Mouse (Mus musculus) frontal cortex, postnatal 36 days (tissue): ENCODE measurements around the gene Hlf.

Experiments
- DNase-seq, 2 experiments: peaks; one replicate each; pipeline ENCODE4 v3.0.0; 2022; ENCODE audit warnings: low spot score in 2 of 2

Hlf gene

DNA sequence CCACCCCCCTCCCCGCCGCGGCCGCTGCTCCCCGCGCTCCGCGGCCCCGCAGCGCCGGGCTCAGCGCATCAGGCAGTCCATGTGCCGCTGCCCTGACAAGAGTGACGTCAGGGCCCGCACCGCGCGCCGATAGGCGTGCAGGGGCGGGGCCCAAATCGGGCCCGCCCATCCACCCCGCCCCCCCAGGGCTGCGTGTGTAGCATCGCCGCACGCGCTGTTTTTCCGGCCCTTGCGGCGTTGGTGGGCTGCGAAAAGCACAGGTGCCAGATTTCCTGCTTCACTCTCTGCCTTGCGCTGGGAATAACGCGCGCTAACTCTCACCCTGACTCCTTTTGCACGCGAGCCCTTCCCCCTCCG is at the start of gene Hlf:
Hlf (minus strand) TSS at position 79 of the 357 bp plus-strand sequence.
- DNase-seq, result peak; percentile 89 to 95

DNA sequence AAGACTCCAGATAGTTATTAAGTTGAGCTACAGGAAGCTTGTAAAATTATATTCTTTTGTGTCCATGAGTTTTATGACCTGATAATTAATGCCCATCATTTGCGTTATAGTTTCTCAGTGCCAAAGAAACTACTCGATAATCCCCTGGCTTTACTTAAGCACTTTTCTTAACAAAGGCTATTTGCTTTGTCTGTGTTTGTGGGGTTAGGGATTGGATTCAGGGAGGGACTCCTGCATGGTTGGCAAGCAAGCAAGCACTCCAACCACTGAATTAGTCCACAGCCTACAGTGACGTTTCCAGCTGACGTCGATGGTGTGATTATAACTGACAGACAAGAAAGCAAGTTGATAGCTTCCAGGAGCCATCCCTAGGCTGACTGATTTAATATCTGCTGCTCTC is 48.1 kb upstream of the Hlf start:
- no peak for DNase-seq

DNA sequence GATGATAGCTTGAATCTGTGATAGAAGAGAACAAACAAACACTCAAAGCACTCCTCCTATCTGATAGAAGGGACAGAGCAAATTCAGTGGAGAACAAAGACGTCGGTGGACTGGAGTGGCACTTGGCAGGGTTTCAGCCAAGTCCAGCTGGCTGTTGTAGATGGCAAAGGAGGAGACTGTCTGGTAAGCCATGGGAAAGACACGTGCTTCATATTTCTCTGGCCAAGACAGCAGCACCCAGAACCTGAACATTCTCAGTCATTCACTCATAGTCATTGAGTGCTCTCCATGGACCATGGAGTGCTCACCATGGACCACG is 34.5 kb upstream of the Hlf start:
- DNase-seq, result no peak

DNA sequence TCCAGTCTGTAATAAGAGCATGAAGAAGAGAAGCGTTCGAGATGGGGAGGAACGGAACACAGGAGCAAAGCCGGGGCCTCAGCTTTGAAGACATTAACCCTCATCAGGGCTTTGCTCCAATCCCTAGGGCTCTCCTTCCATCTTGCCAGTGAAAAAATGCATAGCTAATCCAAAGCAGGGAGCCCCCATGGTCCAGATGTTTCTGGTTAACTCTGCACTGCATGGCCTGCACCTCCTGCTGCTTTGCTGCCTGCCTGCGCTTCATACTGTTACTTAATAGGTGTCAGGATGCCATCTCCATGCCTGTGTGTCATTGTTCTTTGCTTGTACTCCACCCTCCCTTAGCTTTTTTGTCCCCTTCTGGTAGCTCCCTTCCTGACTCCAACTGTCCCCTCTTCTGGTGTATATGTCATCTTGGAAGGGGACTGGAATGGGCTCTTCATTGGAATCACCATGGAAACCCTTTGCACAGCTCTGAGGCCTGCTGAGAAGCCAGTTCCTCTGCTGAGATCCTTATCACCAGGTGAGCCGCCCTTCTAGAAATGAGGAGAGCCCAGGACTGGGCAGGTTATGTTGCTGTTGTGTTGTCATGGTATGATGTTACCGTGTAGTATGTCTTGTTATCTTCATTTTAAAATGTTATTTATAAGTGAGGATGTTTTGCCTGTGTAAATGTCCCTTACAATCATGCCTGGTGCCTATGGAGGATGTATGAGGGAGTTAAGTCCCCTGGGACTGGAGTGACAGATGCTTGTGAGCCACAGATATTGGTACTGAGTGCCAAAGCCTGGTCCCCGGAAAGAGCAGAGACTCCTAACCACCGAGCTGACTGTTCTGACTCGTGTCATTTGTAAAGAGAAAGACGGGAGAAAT is 33.9 kb upstream of the Hlf start:
- DNase-seq, result no peak

DNA sequence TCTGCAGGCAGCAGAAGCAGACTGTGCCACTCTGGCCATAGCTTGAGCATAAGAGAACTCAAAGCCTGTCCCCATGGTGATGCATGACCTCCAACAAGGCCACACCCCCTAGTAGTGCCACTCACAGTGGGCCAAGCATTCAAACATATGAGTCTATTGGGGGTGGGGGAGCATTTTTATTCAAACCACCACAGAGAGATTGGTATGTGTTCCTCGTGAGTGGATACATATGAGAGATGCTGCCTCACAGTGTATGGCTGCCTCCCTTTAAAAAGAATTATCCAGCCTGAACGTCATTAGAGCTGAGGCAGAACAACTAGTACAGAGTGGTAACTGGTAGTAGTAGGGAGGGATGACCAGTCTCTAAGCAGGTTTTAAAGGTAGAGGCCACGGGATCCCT is 33.2 kb upstream of the Hlf start:
- DNase-seq, result no peak

DNA sequence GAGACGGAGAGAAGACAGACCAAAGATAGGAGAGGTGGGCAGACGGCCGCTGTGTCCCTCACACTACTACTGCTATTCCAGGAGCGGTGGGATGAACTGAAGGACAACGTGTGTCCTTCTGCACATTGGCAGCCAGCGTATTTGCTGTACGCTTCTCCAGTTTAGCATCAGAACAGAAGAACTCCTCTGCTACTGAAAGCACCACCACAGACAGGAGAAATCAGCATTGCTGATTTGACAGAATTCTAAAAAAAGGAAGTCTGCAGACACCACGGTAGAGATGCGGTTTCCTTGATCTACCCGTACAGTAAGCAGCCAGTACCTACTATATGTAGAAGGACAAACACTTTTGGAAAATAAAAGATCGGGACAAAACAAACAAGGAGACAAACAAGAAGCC is 29.0 kb upstream of the Hlf start:
- peak; percentile 26 to 29 for DNase-seq

DNA sequence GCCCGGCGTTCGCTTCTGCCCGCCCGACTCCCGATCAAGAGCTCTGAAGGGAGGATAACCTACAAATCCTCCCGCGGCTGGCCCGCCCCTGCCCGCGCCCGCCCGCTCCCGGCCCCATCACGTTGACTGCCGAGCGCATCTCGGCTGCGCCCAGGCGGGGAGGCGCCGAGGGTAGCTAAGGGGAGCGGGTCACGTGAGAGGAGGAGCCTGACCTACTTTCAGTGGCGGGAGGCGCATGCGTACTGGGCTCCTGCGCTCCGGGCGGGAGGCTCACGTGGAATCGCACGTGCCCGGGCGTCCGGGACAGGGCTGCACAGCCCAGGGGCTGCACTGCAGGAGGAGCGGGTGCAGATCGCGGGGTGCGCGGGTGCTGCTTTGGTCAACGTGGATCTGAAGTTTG is 27.2 kb upstream of the Hlf start:
- peak; percentile 98 to 99 for DNase-seq

DNA sequence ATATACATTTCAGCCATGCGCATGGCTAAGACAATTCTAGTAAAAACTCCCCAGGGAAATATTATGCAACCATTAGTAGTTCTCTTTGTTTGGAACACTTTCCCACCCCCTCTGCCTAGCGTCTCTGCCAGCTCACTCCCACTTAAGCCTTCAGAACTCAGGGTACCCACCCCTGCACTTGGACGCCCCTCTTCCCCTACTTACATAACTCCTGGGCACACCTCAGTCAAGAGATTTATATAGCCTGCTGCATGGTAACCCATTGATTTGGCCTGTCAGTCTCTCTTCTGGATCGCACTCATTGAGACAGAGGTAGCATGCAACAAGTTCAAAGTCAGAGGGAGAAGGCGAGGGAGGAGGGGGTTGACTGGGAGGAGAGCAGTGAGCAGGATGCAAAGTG is 26.3 kb upstream of the Hlf start:
- DNase-seq, result peak in 1 of 2 experiments; percentile 21

DNA sequence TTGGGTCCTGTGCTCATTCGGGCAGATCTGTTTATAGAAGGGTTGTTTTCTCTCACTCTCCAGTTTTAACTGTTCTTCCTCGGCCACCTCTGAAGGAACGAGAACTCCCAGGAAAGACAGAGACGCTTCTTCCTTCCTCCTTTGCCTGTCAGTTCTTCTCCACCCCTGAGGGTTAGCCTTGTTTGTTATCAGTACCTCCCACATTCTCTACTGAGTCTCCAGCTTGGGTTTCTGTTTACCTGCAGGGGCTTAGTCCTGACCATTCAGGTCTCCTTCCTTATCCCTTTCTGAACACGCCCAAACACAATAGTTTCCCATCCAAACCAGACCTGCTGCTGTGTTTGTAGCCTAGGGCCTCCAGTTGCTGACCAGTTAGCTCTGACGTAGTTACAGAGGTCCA is 8.2 kb upstream of the Hlf start:
- DNase-seq, result no peak

DNA sequence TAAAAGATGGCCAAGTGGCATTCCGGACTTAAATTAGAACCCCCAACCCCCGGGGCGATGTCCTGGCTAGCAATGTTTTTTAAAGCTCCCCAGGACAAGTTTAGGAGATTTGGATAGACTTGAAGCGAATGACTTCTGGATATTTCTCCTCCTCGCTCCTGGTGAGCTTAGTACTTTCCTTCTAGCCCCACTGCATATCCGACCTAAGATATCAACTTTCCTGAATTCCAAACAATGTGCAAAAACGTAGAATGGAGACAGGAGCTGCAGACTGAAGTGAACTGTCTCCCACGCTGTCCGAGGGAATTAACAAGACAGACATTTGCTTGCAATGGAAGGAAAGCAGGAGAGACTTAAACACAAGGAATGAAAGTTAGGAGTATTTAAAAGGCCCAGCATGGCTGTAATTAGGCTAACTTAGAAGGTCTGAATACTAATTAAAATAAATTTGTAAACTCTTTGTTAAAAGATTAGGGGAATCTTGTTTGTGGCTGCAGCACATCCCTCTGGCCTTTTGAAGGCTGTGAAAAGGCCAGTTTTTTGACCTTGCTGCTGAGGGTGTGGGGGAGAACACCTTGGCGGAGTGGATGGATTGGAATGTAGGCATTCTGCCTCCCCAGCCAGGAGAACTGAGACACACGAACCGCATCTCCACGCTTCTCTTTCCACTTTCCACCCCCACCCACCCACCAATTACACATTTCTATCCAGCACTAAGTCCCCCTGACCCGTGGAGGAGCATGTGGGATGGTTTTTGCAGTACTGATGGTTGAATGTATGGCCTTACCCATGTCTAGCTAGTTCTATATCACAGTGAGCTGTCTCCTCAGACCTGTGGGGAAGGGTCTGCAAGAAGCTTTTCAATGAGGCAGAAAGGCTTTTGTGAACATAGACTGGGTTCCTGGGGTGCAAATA is 833 bp upstream of the Hlf start:
- DNase-seq, result peak in 1 of 2 experiments; percentile 3

DNA sequence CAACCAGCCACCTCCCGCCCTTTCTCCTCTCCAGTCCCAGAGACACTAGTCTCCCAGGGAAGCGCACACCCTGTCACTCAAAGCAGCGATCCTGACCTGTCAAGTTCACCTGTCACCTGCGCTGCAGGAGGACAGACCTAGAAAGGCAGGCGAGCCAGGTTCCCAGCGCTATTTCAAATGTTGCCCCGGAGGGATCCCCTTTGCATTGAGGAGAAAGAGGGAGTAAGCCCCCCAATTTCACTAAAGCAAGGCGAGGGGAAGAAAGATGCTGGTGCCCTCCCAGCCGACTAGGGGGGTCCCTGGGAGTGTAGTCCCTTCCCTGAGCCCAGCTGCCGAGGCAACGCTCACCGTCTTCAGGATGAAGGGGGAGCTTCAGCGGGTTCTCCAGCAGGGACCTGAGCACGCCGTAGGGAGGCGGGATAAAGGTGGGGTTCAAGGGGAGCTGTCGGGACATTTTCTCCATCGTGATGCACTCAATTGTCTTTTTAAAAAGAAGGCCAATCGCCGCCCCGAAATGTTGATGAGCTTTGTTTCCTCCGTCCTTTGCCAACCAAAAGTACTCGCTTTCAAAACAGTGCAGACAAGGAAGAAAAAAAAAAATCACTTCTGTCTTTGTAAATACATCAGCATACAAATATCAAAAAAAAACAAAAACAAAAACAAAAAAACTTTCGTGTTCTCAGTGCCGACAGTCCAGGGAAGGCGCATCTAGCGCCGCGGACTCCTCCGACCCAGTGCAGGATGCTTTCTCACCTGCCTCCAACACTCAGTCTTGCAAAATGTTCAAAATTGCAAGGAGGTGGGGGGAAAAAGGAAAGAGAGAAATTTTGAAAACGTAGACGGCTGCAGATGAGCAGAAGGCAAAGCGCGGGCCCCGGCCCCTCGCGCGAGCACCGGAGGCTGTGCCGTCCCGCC is 536 bp downstream of the Hlf start:
- peak in 1 of 2 experiments; percentile 40 for DNase-seq

DNA sequence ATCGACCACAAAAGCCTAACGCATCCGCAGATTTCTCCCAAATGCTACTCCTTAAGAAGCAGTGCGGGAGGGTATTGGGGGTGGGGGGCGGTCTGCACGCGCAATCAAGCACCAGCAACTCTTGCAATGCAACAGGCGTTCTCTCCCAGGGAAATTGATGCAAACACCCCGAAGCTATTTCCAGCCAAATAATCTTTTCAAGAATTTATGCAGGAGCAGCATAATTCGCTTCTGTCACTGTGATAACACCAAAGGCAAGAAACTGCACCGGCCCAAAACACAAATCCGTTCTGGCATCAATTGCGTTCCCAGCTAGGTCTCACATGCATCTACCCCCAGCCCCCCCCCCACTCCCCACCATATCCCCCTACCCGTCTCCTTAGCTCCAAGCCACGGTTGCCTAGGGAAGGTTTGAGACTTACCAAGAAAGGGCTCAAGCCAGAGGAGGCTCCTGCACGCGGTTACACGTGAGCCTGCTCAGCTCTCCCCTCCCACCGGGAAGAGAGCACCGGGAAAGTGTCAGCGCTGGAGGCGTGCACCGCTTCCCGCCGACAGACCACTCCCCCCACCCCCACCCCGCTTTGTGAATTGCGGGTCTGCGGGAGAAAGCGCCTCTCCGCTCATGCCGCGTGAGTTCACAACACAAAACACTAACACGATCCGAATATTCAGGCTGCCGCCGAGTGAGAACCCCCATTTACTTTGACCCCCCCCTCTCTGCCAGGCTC is 1.4 kb downstream of the Hlf start:
- peak in 1 of 2 experiments; percentile 60 for DNase-seq

DNA sequence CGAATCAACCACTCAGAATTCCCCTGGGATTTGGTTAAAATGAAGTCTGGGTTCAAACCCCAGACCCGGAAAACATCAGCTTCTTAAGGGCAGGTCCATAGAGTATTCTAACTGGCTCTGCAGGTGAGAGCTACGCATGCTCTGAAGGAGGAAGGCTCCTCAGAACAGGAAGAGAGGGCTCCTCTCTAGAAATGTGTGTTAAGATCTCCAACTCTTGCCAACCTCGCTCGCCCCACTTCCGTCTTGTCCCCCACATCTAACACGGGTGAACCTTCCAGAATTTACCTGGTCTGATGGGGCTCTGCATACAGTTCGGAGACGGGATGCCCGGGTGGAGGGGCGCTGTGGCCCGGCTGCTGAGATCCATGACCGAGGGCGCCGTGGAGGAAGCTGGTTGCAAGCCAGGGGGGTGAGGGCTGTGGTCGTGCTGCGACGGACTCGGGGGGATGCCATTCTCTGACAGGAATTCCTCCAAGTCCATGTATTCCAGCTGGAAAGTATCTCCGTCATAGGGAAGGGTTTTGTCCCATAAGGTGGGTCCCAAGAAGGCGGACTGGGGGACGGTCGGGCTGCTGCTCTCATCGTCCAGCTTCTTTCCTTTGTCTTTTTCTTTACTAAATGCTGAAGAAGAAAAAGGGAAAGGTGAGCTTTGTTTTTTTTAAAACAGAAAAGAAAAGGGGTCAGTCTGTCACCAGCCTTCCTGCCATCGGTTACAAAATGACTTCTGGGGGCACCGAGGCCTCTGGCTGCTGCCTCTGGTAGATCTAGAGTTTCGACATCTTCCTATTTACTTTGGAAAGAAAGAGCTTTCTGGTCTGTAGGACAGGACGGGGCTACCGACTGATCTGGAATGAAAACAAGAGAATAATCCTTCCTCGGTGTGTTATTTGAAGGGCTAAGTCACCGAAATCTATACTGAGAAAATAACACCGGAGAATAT is 2.9 kb downstream of the Hlf start:
- DNase-seq, result peak in 1 of 2 experiments; percentile 4

DNA sequence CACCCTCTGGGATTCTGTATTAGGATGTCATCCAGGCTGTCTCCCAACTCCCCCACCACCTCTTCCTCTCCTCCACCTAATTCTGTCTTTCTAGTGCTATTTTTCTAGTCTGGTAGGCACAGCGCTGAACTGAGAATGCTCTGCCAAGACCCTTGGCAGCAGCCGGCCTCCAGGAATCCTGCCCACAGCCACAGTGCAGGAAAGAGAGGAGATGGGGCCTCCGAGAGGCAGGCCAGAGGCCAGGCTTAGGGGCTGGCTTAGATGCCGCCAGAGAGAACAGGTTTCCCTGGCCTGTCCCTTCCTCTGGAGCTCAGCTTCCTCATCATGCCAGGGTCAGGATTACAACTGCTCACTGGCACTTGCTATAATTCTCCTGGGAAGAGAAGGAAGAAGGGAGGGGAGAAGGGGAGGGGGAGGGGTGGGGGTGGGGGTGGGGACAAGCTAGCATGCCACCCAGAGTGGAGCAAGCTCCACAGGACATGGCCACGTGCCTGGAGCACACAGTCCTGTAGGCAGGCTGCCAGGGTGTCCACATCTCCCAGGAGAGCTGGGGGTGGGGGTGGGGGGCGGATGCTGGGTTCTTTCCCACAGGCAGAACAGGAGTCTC is 8.6 kb downstream of the Hlf start:
- DNase-seq, result peak; percentile 63 to 74

DNA sequence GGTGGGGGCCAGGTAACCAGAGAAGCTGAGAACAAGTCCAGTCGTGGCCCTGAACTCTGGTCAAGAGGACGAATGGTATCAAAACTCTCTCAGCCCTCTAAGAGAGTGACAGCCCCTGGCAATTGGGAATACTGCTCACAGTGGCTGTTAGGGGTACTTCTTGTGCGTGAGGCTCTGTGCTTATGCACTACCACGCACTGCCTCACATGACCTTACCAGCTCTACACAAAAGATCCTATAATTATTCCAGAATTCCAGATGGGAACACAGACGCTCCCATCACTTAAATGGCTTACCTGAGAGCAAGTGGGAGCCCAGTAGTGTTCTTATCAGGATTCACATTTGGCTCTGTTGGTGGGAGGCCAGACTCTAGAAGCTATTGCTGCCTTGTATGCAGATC is 9.6 kb downstream of the Hlf start:
- DNase-seq, result no peak

DNA sequence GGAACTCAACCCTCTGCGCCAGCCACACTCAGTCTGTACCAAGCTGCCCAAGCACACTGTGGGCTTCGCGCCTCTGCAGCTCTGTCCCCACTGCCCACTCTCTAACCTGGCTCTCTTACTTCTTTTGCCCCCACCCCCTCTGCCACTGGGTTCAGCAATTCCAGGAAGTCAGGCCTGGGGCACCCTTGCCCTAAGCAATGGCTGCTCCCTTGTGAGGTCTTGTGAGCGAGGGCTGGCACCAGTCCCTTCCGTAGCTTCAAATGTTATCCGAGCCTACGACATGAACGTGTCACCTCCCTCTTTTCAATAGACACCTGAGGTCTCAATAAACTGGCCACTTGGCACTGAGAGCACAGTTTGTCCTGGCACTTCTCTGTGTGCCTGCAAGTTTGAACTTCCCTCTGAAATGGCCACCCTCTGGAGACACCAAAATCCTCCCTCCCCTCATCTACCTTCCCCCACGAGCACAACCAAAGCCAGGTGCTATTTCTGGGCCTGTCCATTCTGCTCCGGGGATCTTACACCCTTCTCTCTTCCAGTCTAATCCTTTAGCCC is 10.5 kb downstream of the Hlf start:
- no peak for DNase-seq

DNA sequence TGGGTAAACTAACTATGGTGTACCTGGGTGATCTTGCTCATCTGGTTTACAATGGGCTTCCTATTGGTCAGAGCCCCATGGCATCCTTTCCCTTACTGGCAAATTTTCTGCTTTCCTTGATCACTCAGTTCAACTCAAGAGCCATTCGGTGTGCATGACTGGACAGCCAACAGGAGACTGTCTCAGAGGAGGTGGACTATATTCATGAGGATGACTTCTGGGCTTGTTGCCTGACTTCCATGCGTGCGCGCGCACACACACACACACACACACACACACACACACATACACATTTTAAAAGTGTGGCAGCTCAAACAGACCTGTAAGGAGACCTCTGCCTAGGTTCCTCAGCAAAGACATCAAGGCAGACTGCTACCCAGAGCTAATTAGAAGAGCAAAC is 12.7 kb downstream of the Hlf start:
- DNase-seq, result no peak

DNA sequence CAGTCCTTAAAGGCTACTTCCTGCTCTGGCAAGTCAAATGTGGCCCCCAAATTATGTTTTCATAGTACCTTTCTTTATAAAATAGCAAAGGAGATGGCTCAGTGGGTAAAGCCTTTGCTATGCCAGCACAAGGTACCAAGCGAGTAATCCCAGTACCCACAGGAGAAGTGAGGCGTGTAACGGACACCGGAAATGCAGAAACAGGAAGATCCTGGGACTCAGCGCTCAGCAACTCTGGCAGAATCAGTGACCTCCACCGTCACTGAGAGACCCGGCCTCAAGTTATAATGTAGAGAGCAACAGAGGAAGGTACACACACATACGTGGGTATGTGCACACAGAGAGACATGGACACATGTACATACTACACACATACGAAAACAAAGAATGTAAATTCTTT is 14.3 kb downstream of the Hlf start:
- DNase-seq, result no peak

DNA sequence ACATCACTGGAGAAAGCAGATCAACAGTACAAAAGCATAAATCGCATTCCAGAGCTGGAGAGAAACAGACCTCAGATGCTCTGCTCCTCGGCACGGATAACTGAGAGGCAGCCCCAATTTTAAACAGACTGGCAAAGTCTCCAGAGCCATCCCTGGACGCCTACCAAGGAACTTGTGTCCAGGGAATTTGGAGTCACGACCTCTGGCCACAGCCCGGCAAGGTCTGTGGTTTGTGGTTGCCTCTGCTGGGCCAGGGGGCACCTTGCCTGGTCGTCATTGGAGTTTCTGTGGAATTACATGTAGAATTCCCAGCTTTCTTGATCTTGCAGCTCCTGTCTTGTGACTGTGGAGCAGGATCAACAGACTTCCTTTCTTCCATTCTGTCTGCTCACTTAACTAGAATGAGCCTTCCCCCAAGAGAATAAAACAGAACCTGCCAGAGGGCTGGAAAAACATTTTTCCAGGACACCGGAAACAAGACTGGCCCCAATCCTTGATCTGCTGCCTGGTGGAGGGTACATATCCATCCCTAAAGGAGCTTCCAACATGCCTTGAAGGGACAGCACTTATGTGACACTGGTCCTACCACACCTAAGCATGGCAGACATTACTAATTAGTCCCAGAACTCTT is 19.1 kb downstream of the Hlf start:
- no peak for DNase-seq
